Comparison of ENCODE assay signal across 9 mouse cellular contexts in the genomic region with DNA sequence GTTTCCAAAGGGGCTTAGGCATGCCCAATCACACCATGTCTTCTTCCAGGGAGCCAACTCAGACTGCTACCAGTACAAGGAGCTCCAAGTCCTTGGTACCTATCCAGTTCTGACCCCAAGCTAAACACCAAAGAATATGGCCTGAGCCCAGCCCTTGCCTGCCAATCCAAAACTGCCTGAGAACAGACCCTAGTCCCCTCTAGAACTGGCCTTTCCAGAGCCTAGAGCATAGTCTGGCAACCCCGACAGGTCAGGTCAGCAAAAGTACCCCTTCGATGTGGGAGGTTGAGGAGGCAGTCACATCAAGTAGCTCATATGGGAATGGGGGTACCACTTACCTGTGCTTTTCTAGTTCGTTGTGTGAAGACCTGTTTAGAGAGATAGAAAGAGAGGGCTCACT. TPM values are rescaled to one million over a fixed set of nuclear protein-coding genes. Genes with fewer than 3 reads are reported as not detected.
A peak's percentile ranks its signal among the peaks of the same experiment; 100 is the strongest.
DNase-seq lines count a peak whose midpoint lies in the region; ATAC-seq and TF ChIP-seq lines count a peak whose summit lies in the region.
"Had no signal": no experiment of that assay in that cellular context is flagged by ENCODE, and none has a peak within 500 bp of the region (broad histone marks: within the 10 kb centered on the region; RNA-seq: fewer than 3 reads in every experiment).

No protein-coding gene starts in this region.

- peak overlapping the region; percentile 45; the same call in 1 of the 2 replicates for H3K27ac ChIP-seq in left cerebral cortex, adult 2 months
- H3K27ac ChIP-seq in thymus, adult 2 months (ENCODE audit: control insufficient read depth, insufficient read depth, low read length), result no peak overlapping the region
- no peak overlapping the region for H3K27ac ChIP-seq in stomach, postnatal 0 days (replicated peaks)

- H3K9me3 ChIP-seq in stomach, postnatal 0 days (ENCODE audit: control insufficient read depth, low read length), result no peaks in the 10 kb centered on the region

- ATAC-seq in stomach, postnatal 0 days (ENCODE audit: low FRiP score, low TSS enrichment), result no peak

- DNase-seq in gastrocnemius, postnatal 25 days, result peak; percentile 7
- no peak for DNase-seq in gastrocnemius, postnatal 36 days
- peak; percentile 6 to 7 for DNase-seq in left cerebral cortex, adult 2 months (ENCODE audit: extremely low spot score in 1 of 2, low spot score in 2 of 2)
- no peak for DNase-seq in left cerebral cortex, postnatal 10 days (ENCODE audit: extremely low spot score in 1 of 2, low spot score in 2 of 2)
- peak; percentile 1 for DNase-seq in thymus, adult 2 months
- no peak for DNase-seq in thymus, postnatal 36 days
- DNase-seq in stomach, postnatal 0 days (ENCODE audit: low spot score), result no peak
- DNase-seq in T-cell, adult 2 months (ENCODE audit: low spot score), result no peak

- no peak for TF ChIP-seq EP300 in stomach, postnatal 0 days (optimal IDR thresholded peaks at IDR 0.05)

- H3K9ac ChIP-seq in stomach, postnatal 0 days (ENCODE audit: low read length), result peak overlapping the region; percentile 13; the same call in 1 of the 2 replicates

- WGBS in thymus, adult 2 months, result 100% methylated on average over 3 of the region's 3 CpGs
- WGBS in stomach, postnatal 0 days, result 93% methylated on average over 3 of the region's 3 CpGs

- no peak overlapping the region for H3K4me3 ChIP-seq in left cerebral cortex, adult 2 months
- H3K4me3 ChIP-seq in thymus, adult 2 months (ENCODE audit: control insufficient read depth, insufficient read depth, low read length), result no peak overlapping the region
- no peak overlapping the region for H3K4me3 ChIP-seq in stomach, postnatal 0 days (ENCODE audit: low read depth, low read length)
- H3K4me3 ChIP-seq: myocyte had no signal

- intact Hi-C loops in gastrocnemius, postnatal 36 days (cut with DNase I), result loop anchor here (10.0 kb wide), 3 partner anchors 249 to 529 kb away; partner anchors contain the start of genes Nelfa, Slbp, Tacc3 and Tmem129
- intact Hi-C loops in left cerebral cortex, adult 2 months (cut with DNase I), result no loop called here
- intact Hi-C loops in left cerebral cortex, postnatal 10 days (cut with DNase I), result no loop called here

- no peaks in the 10 kb centered on the region for H3K27me3 ChIP-seq in thymus, adult 2 months (ENCODE audit: control insufficient read depth, insufficient read depth, low read length)
- H3K27me3 ChIP-seq in stomach, postnatal 0 days (ENCODE audit: control insufficient read depth, insufficient read depth, low read length), result no peaks in the 10 kb centered on the region

- peaks cover 50% of the 10 kb centered on the region for H3K4me1 ChIP-seq in thymus, adult 2 months (replicated peaks; ENCODE audit: control insufficient read depth, insufficient read depth, low read length)
- H3K4me1 ChIP-seq in stomach, postnatal 0 days (replicated peaks; ENCODE audit: control insufficient read depth, insufficient read depth), result peaks cover 23% of the 10 kb centered on the region

- no peak for TF ChIP-seq CTCF in left cerebral cortex, adult 2 months (IDR thresholded peaks at IDR 0.05)
- TF ChIP-seq CTCF in thymus, adult 2 months (IDR thresholded peaks at IDR 0.05; ENCODE audit: borderline replicate concordance, control insufficient read depth, extremely low read depth, insufficient read depth, low read length, poor library complexity), result no peak
- no peak for TF ChIP-seq CTCF in stomach, postnatal 0 days (IDR thresholded peaks at IDR 0.05; ENCODE audit: low read depth)

- peaks cover 34% of the 10 kb centered on the region for H3K36me3 ChIP-seq in thymus, adult 2 months (ENCODE audit: control insufficient read depth, insufficient read depth, low read length)
- no peaks in the 10 kb centered on the region for H3K36me3 ChIP-seq in stomach, postnatal 0 days (ENCODE audit: control insufficient read depth, insufficient read depth, low read length)

- no peak for TF ChIP-seq POLR2A in thymus, adult 2 months (IDR thresholded peaks at IDR 0.05; ENCODE audit: control insufficient read depth, extremely low read depth, insufficient read depth, low read length, poor library complexity)

- no peak overlapping the region for H3K4me2 ChIP-seq in stomach, postnatal 0 days (replicated peaks; ENCODE audit: low read depth)

RNA-seq across cellular contexts. Expression of gene Mxd4, which starts 3.5 kb away (rescaled TPM):
- 10 to 100 TPM; 27.2 to 43.3 TPM for total RNA-seq in gastrocnemius, postnatal 25 days (2021)
- 10 to 100 TPM; 28.2 to 31.1 TPM for total RNA-seq in gastrocnemius, postnatal 36 days (2021)
- 10 to 100 TPM; 82.6 to 91.1 TPM for total RNA-seq in left cerebral cortex, adult 2 months (2021)
- total RNA-seq in left cerebral cortex, postnatal 10 days (2021), result 10 to 100 TPM; 61.1 to 70.5 TPM
- 515 and 525 TPM in 2 replicates for polyA plus RNA-seq in thymus, adult 2 months (2012; rRNA removed)
- polyA plus RNA-seq in stomach, postnatal 0 days (2015; fragmentation: Nextera tagmentation; extraction: Ambion mirVana), result 20.1 and 21.2 TPM in 2 replicates

RNA-seq across cellular contexts. Expression of gene Haus3, which starts 14.6 kb away (rescaled TPM):
- total RNA-seq in gastrocnemius, postnatal 25 days (2021), result 1 to 10 TPM; 3.4 to 3.7 TPM
- total RNA-seq in gastrocnemius, postnatal 36 days (2021), result 1 to 10 TPM; 2.7 to 3.6 TPM
- total RNA-seq in left cerebral cortex, adult 2 months (2021), result 1 to 10 TPM; 7.7 to 8.5 TPM
- 1 to 10 TPM; 5.1 to 5.9 TPM for total RNA-seq in left cerebral cortex, postnatal 10 days (2021)
- 3.3 and 4.2 TPM in 2 replicates for polyA plus RNA-seq in thymus, adult 2 months (2012; rRNA removed)
- polyA plus RNA-seq in stomach, postnatal 0 days (2015; fragmentation: Nextera tagmentation; extraction: Ambion mirVana), result 10.8 and 12.3 TPM in 2 replicates

RNA-seq across cellular contexts. Expression of gene Poln, which starts 14.7 kb away (rescaled TPM):
- total RNA-seq in gastrocnemius, postnatal 25 days (2021), result under 1 TPM in 1 of 2 experiments, not detected in 1; 0.87 TPM
- total RNA-seq in gastrocnemius, postnatal 36 days (2021), result 1 to 10 TPM in 1 of 2 experiments, under 1 TPM in 1; 0.59 to 1.6 TPM
- 1 to 10 TPM; 2.1 to 2.3 TPM for total RNA-seq in left cerebral cortex, adult 2 months (2021)
- 1 to 10 TPM in 1 of 2 experiments, under 1 TPM in 1; 0.69 to 1.0 TPM for total RNA-seq in left cerebral cortex, postnatal 10 days (2021)
- 2.3 and 2.4 TPM in 2 replicates for polyA plus RNA-seq in thymus, adult 2 months (2012; rRNA removed)
- polyA plus RNA-seq in stomach, postnatal 0 days (2015; fragmentation: Nextera tagmentation; extraction: Ambion mirVana), result 0.07 and 0.19 TPM in 2 replicates

Comparison
In these comparisons a context has a peak if more than half of its experiments do, and no peak if none do; other contexts are left out.
1. DNase-seq: peak in gastrocnemius, postnatal 25 days (single experiment), left cerebral cortex, adult 2 months (2 of 2) and thymus, adult 2 months (single experiment); none in gastrocnemius, postnatal 36 days (0 of 2), left cerebral cortex, postnatal 10 days (0 of 2), thymus, postnatal 36 days (0 of 2), stomach, postnatal 0 days (single experiment) and T-cell, adult 2 months (single experiment).